Mouse (Mus musculus) kidney, adult 2 months (tissue): ENCODE measurements around the gene Bud23. TPM values are rescaled to one million over a fixed set of nuclear protein-coding genes. Genes with fewer than 3 reads are reported as not detected.

Source experiments
- DNase-seq: peaks from one replicate; pipeline ENCODE4 v3.0.0; 2021
- H3K27ac ChIP-seq: fragments of 200-500 bp; 2 replicates; pipeline ENCODE4 v1.5.1; 2012; ENCODE audit warnings: low read depth, low read length, control low read depth, inconsistent platforms; ENCODE audit not compliant: insufficient read depth
- H3K27me3 ChIP-seq: fragments of 200-500 bp; replicated peaks from 2 replicates; pipeline ENCODE4 v1.6.1; 2012; ENCODE audit warnings: mild to moderate bottlenecking, moderate library complexity, low read length, inconsistent platforms; ENCODE audit not compliant: control insufficient read depth, insufficient read depth
- H3K36me3 ChIP-seq: fragments of 200-500 bp; 2 replicates; pipeline ENCODE4 v1.6.1; 2012; ENCODE audit warnings: mild to moderate bottlenecking, moderate library complexity, low read length, inconsistent platforms; ENCODE audit not compliant: control insufficient read depth, insufficient read depth
- H3K4me1 ChIP-seq: fragments of 200-500 bp; 2 replicates; pipeline ENCODE4 v1.6.1; 2011; ENCODE audit warnings: low read length; ENCODE audit not compliant: control insufficient read depth, insufficient read depth
- H3K4me3 ChIP-seq: fragments of 200-500 bp; 2 replicates; pipeline ENCODE4 v1.5.1; 2011; ENCODE audit warnings: mild to moderate bottlenecking, low read depth, low read length, control low read depth; ENCODE audit not compliant: insufficient read depth
- CTCF ChIP-seq: fragments of 200-500 bp; conservative IDR thresholded peaks from 2 replicates; pipeline ENCODE4 v1.5.1; 2011; ENCODE audit warnings: low read depth, mild to moderate bottlenecking, control low read depth, low read length, moderate library complexity, mixed read lengths; ENCODE audit not compliant: insufficient read depth, insufficient read length
- POLR2A ChIP-seq: fragments of 200-500 bp; IDR thresholded peaks from one replicate; pipeline ENCODE4 v1.6.1; 2011; ENCODE audit warnings: low read depth, low read length, control low read depth
- WGBS: fragments of 180-500 bp; shearing (Covaris S2); methylation state at CpG from one replicate; pipeline ENCODE4 v1.1.7; 2018; 5-methylcytosine and 5-hydroxymethylcytosine counted together
- polyA plus RNA-seq: library from polyadenylated mRNA; depleted of rRNA; stranded (reverse); fragments of >200 nt; gene quantifications from 2 replicates; pipeline ENCODE4 v1.2.3, GENCODE M21; 2012

Bud23 gene
- polyA plus RNA-seq, 1 experiment: 50.7 TPM

DNA sequence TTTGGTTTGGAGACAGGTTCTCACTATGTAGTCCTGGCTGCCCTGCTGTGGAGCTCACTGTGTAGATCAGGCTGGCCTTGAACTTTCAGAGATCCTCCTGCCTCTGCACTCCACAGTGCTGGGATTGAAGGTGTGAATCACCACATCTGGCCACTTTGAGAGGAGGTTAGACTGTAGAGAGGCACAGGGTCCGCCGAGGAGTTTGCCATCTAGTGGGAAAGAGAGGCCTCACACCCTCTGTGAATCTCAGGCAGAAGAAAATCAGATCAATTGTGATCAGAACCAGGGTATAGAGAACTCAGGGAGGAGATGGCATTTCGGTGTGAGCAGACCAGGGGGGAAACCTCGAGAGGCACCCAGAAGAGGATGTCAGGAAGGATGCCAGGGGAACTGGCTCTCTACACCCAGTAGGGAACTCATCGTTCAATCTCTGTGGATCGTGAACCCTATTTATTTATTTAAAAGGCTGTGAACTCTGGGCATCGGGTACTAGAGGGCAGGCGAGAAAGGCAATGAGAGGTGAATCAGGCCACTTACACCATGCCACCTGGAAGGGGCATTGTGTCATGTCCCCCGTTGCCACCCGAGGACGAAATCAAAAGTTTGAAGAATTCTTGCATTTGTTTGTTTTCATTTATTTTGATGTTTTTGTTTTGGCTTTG, 39.4 kb upstream of the Bud23 start:
- no peak overlapping the region for H3K4me3 ChIP-seq
- WGBS: 63% methylated on average over 11 of the region's 11 CpGs
- no peak for TF ChIP-seq POLR2A
- TF ChIP-seq CTCF: peak; percentile 65
- no peak overlapping the region for H3K27ac ChIP-seq
- DNase-seq: peak; percentile 50
- no peaks in the 10 kb centered on the region for H3K27me3 ChIP-seq
- H3K36me3 ChIP-seq: no peaks in the 10 kb centered on the region
- peaks cover under 1% of the 10 kb centered on the region; the same call in 1 of the 2 replicates for H3K4me1 ChIP-seq

DNA sequence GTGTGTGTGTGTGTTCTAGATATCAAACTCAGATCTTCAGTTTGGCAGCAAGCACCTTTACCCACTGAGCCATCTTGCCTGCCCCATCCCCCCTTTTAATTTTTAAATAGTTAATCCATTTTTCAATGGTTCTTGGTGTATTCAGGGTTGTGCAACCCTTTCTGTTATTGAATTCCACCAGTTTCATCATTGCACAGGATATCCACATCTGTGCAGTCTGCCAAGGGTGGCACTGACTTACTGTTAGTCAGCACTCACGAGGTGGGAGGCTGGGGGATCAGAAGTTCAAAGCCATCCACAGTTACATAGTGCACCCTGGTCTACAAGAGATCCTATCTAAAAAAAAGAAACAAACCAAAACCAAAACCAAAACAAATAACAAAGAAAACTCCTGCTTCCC, 36.2 kb upstream of the Bud23 start:
- TF ChIP-seq POLR2A (no peak), CTCF (no peak)
- no peak for DNase-seq
- Histone ChIP-seq H3K27ac (no peak overlapping the region), H3K4me1 (no peaks in the 10 kb centered on the region), H3K4me3 (no peak overlapping the region), H3K36me3 (no peaks in the 10 kb centered on the region), H3K27me3 (no peaks in the 10 kb centered on the region)
- WGBS: 40% methylated on average over 1 of the region's 1 CpGs

DNA sequence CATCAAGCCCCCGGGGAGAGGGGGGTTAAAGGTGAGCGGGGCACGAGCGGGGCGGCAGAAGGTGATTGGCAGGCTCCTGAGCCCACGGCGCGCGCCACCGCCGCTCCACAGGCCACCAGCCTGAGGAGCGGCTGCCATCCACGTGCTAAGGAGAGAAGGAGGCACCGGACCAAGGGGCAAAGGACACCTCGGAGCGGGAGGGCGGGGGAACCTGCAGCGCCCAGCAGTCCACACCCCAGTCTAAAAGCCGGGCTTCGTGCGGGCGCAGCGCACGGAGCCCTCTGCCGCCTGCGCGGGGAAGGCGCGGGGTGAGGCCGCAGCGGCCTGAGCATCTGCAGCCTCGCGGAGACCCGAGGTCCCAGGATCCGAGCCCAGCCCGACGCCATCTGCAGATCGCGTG, 24.9 kb upstream of the Bud23 start, which contains the start of gene Mlxipl:
Gene Mlxipl, plus strand, starts transcription at position 238 of the 400 bp plus-strand sequence.
- WGBS: 6% methylated on average over 39 of the region's 39 CpGs
- DNase-seq: peak; percentile 90
- no peak within 1 kb of the TSS for H3K4me3 ChIP-seq
- no peaks in the 10 kb centered on the region for H3K4me1 ChIP-seq
- H3K27ac ChIP-seq: no peak within 1 kb of the TSS
- H3K36me3 ChIP-seq: no peaks in the 10 kb centered on the region
- TF ChIP-seq POLR2A (no peak), CTCF (peak; percentile 36; the same call in 1 of the 2 replicates)
- no peaks in the 10 kb centered on the region for H3K27me3 ChIP-seq

DNA sequence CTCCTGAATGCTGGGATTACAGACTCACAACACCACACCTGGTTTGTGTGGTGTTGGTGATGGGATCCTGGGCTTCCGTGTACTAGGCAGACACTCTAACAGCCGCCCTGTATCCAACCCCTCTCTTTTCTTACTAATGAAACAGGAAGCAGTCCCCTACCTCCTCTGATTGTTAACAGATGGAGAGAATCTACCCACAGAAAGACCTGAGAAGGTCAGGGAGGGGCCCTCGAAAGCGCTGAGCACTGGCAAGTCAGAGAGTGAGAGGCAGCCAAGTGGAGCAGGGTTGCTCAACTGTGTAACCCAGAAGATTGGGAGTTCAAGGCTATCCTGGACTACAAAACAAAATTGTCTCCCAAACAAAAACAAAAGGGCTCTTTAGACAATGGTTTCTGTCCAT, 22.1 kb upstream of the Bud23 start:
- no peaks in the 10 kb centered on the region for H3K4me1 ChIP-seq
- H3K36me3 ChIP-seq: no peaks in the 10 kb centered on the region
- WGBS: 41% methylated on average over 4 of the region's 4 CpGs
- no peak for DNase-seq
- H3K4me3 ChIP-seq: no peak overlapping the region
- H3K27me3 ChIP-seq: no peaks in the 10 kb centered on the region
- no peak overlapping the region for H3K27ac ChIP-seq
- no peak for TF ChIP-seq POLR2A
- no peak for TF ChIP-seq CTCF

DNA sequence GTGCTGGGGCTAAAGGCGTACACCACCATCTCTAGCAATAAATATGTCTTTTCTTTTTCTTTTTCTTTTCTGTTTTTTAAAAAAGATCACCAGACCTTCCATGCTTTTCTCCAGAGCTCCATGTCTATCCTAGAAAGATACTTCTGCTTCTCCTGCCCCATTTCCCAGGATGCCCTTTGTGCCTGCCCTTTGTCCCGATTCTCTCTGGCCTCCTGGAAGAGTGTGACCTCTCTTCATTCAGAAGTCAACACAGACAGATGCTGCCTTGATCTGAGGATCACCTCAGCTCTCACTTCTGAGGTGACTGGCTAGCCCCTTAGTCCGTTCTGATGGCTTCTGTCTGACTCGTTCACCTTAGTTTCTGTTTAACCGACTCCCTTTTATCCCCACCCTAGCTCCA, 15.8 kb upstream of the Bud23 start:
- TF ChIP-seq POLR2A (no peak), CTCF (no peak)
- Histone ChIP-seq H3K27me3 (no peaks in the 10 kb centered on the region), H3K36me3 (no peaks in the 10 kb centered on the region), H3K4me3 (no peak overlapping the region), H3K27ac (no peak overlapping the region), H3K4me1 (peaks cover 10% of the 10 kb centered on the region; the same call in 1 of the 2 replicates)
- 66% methylated on average over 5 of the region's 5 CpGs for WGBS
- peak; percentile 71 for DNase-seq

DNA sequence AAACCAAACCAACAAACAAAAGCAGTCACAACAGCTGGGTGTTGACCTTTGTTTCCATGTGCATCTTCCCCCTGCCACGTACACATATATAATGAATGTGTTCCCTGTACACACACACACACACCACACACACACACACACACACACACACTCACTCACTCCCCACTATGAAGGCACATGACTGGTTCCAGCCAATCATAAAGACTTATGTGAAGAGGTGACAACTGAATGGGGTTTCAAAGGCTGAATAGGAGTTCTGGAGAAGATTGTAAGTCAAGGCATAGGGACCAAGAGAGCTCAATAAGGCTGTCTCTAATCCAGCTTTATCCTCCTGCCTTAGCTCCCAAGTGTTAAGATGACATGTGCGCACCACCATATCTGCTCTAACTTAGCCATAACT, 14.8 kb upstream of the Bud23 start:
- no peaks in the 10 kb centered on the region for H3K27me3 ChIP-seq
- H3K4me1 ChIP-seq: peaks cover 10% of the 10 kb centered on the region; the same call in 1 of the 2 replicates
- no peak overlapping the region for H3K4me3 ChIP-seq
- H3K36me3 ChIP-seq: no peaks in the 10 kb centered on the region
- DNase-seq: no peak
- no peak overlapping the region for H3K27ac ChIP-seq
- 89% methylated on average over 2 of the region's 2 CpGs for WGBS
- no peak for TF ChIP-seq POLR2A
- TF ChIP-seq CTCF: no peak

DNA sequence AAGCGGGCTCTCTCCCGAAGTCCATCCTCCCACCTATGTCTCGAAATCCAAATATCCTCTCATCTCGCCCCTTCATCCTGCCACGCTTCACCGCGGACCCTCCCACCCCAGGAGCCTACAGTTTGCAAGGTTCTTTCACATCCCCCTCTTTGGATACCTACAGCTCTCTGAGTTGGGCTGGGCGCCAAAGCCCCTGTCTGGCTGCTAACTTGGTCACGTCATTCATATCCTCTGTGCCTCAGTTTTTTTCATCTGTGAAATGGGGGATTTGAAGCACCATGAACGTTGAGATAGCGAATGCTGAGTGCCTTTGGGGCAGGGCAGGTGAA, 13.7 kb upstream of the Bud23 start:
- Histone ChIP-seq H3K36me3 (no peaks in the 10 kb centered on the region), H3K4me3 (peak overlapping the region; percentile 26; the same call in 1 of the 2 replicates), H3K27me3 (no peaks in the 10 kb centered on the region), H3K4me1 (peaks cover 10% of the 10 kb centered on the region; the same call in 1 of the 2 replicates), H3K27ac (no peak overlapping the region)
- WGBS: 1% methylated on average over 11 of the region's 11 CpGs
- no peak for TF ChIP-seq CTCF
- DNase-seq: no peak
